In the genomic region with DNA sequence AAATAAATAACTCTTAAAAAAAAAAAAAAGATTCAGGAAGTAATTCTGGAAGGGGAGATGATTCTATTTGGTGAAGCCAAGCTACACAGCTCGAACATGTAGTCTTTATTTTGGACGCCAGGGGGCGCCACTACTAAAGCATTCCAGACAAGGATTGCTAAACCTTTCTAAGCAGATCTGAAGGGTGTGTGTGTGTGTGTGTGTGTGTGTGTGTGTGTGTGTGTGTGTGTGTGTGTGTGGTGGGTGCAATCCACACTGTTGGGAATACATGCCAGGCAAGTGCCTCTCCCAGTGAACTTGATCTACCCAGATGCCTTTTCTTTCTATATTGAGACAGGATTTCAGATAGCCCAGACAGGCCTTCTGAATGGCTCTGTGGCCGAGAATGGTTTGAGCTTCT, we compare ENCODE assay signal across 8 mouse cellular contexts. TPM values are rescaled to one million over a fixed set of nuclear protein-coding genes. Genes with fewer than 3 reads are reported as not detected.
A peak's percentile ranks its signal among the peaks of the same experiment; 100 is the strongest.
DNase-seq lines count a peak whose midpoint lies in the region; ATAC-seq and TF ChIP-seq lines count a peak whose summit lies in the region.

No protein-coding gene starts in this region.

- no peak overlapping the region for H3K4me3 ChIP-seq in E14TG2a.4 (replicated peaks; ENCODE audit: low read length)
- H3K4me3 ChIP-seq in forebrain, embryonic 10.5 days: no peak overlapping the region

- no peak overlapping the region for H3K27ac ChIP-seq in forebrain, embryonic 10.5 days

- ATAC-seq in neutrophil, adult 5-6 weeks (ENCODE audit: extremely low read depth, insufficient number of reproducible peaks, low FRiP score, poor library complexity, severe bottlenecking): peak; percentile 87

- H3K27me3 ChIP-seq in E14TG2a.4 (ENCODE audit: insufficient read depth, low read length): peaks cover 15% of the 10 kb centered on the region
- H3K27me3 ChIP-seq in forebrain, embryonic 10.5 days (ENCODE audit: poor library complexity, severe bottlenecking): no peaks in the 10 kb centered on the region

- H3K4me1 ChIP-seq in E14TG2a.4 (replicated peaks; ENCODE audit: low read depth, low read length): no peaks in the 10 kb centered on the region
- H3K4me1 ChIP-seq in forebrain, embryonic 10.5 days: no peaks in the 10 kb centered on the region

- H3K36me3 ChIP-seq in E14TG2a.4 (ENCODE audit: insufficient read depth, low read length): no peaks in the 10 kb centered on the region
- no peaks in the 10 kb centered on the region for H3K36me3 ChIP-seq in forebrain, embryonic 10.5 days (replicated peaks)

- 22% methylated on average over 4 of the region's 4 CpGs for WGBS in forebrain, embryonic 10.5 days

- H3K9me3 ChIP-seq in E14TG2a.4 (ENCODE audit: low read length): no peaks in the 10 kb centered on the region
- H3K9me3 ChIP-seq in forebrain, embryonic 10.5 days: no peaks in the 10 kb centered on the region

- intact Hi-C loops in heart, postnatal 36 days (cut with DNase I): loop anchor here (1.0 kb wide), 1 partner anchor 159 kb away; no protein-coding TSS in a partner anchor

- peak; percentile 69 for TF ChIP-seq CTCF in E14TG2a.4 (conservative IDR thresholded peaks at IDR 0.05; ENCODE audit: low read length)

- DNase-seq in c-Kit-negative CD71-positive TER-119-positive erythroid progenitor cells, embryonic 14.5 days (ENCODE audit: low read depth, low spot score): peak; percentile 67
- peak; percentile 75 for DNase-seq in forebrain, embryonic 10.5 days (ENCODE audit: extremely low spot score, low spot score)
- DNase-seq in heart, postnatal 36 days: peak; percentile 80 to 88
- DNase-seq in layer of hippocampus, adult 11-12 months (ENCODE audit: low spot score): peak; percentile 87
- DNase-seq in lung, adult 18-20 months: peak; percentile 81 to 86
- peak; percentile 79 for DNase-seq in thymus, postnatal 0 days (ENCODE audit: low spot score)

RNA-seq across cellular contexts. Expression of gene Rhog, which starts 2.3 kb away (rescaled TPM):
- polyA plus RNA-seq in forebrain, embryonic 10.5 days (2016; fragmentation: Nextera tagmentation; extraction: Ambion mirVana): 37.9 and 39.2 TPM in 2 replicates
- 10 to 100 TPM; 24.7 to 35.3 TPM for total RNA-seq in heart, postnatal 36 days (2021)
- 118 and 127 TPM in 2 replicates for total RNA-seq in neutrophil, adult 5-6 weeks (2017)
- polyA plus RNA-seq in thymus, postnatal 0 days (2015; fragmentation: Nextera tagmentation; extraction: Ambion mirVana): 184 and 188 TPM in 2 replicates

RNA-seq across cellular contexts. Expression of gene Stim1, which starts 9.4 kb away (rescaled TPM):
- 11.6 and 11.7 TPM in 2 replicates for polyA plus RNA-seq in forebrain, embryonic 10.5 days (2016; fragmentation: Nextera tagmentation; extraction: Ambion mirVana)
- total RNA-seq in heart, postnatal 36 days (2021): 10 to 100 TPM; 21.8 to 29.7 TPM
- 63.7 and 72.1 TPM in 2 replicates for total RNA-seq in neutrophil, adult 5-6 weeks (2017)
- 37.5 and 42.1 TPM in 2 replicates for polyA plus RNA-seq in thymus, postnatal 0 days (2015; fragmentation: Nextera tagmentation; extraction: Ambion mirVana)

RNA-seq across cellular contexts. Expression of gene Pgap2, which starts 48.2 kb away (rescaled TPM):
- polyA plus RNA-seq in forebrain, embryonic 10.5 days (2016; fragmentation: Nextera tagmentation; extraction: Ambion mirVana): 54.7 and 55.0 TPM in 2 replicates
- total RNA-seq in heart, postnatal 36 days (2021): 10 to 100 TPM; 67.3 to 73.6 TPM
- total RNA-seq in neutrophil, adult 5-6 weeks (2017): 32.1 and 32.8 TPM in 2 replicates
- polyA plus RNA-seq in thymus, postnatal 0 days (2015; fragmentation: Nextera tagmentation; extraction: Ambion mirVana): 54.3 and 59.6 TPM in 2 replicates

RNA-seq across cellular contexts. Expression of gene Nup98, which starts 48.2 kb away (rescaled TPM):
- polyA plus RNA-seq in forebrain, embryonic 10.5 days (2016; fragmentation: Nextera tagmentation; extraction: Ambion mirVana): 45.9 and 48.7 TPM in 2 replicates
- total RNA-seq in heart, postnatal 36 days (2021): 10 to 100 TPM; 31.0 to 31.8 TPM
- 74.8 TPM in 2 replicates for total RNA-seq in neutrophil, adult 5-6 weeks (2017)
- polyA plus RNA-seq in thymus, postnatal 0 days (2015; fragmentation: Nextera tagmentation; extraction: Ambion mirVana): 21.1 and 24.3 TPM in 2 replicates
